29 mouse cellular contexts compared by ENCODE assay signal in genomic region chr7:34936347-34936746, GRCm38 (mm10). TPM values are rescaled to one million over a fixed set of nuclear protein-coding genes. Genes with fewer than 3 reads are reported as not detected.
A peak's percentile ranks its signal among the peaks of the same experiment; 100 is the strongest.
DNase-seq lines count a peak whose midpoint lies in the region; ATAC-seq and TF ChIP-seq lines count a peak whose summit lies in the region.
"Had no signal": no experiment of that assay in that cellular context is flagged by ENCODE, and none has a peak within 500 bp of the region (broad histone marks: within the 10 kb centered on the region; RNA-seq: fewer than 3 reads in every experiment).

No protein-coding gene starts in this region.

- H3K4me2 ChIP-seq in forebrain, postnatal 0 days (ENCODE audit: low read depth), result no peak overlapping the region
- H3K4me2 ChIP-seq in forebrain, embryonic 16.5 days (ENCODE audit: low read length), result no peak overlapping the region
- no peak overlapping the region for H3K4me2 ChIP-seq in kidney, postnatal 0 days (ENCODE audit: low read length)
- H3K4me2 ChIP-seq in lung, postnatal 0 days (replicated peaks; ENCODE audit: low read depth, low read length), result no peak overlapping the region
- H3K4me2 ChIP-seq: embryonic facial prominence, embryonic 15.5 days; forebrain, embryonic 13.5 days; limb, embryonic 15.5 days; midbrain, embryonic 13.5 days had no signal

- no peak overlapping the region for H3K9ac ChIP-seq in forebrain, postnatal 0 days
- no peak overlapping the region for H3K9ac ChIP-seq in forebrain, embryonic 16.5 days (replicated peaks; ENCODE audit: low read depth, low read length)
- H3K9ac ChIP-seq in kidney, postnatal 0 days (ENCODE audit: low read depth, low read length), result no peak overlapping the region
- no peak overlapping the region for H3K9ac ChIP-seq in lung, postnatal 0 days (replicated peaks; ENCODE audit: low read depth)
- H3K9ac ChIP-seq: embryonic facial prominence, embryonic 15.5 days; forebrain, embryonic 13.5 days; limb, embryonic 15.5 days; midbrain, embryonic 13.5 days had no signal

- H3K27me3 ChIP-seq in forebrain, postnatal 0 days (ENCODE audit: insufficient read depth, low read length), result no peaks in the 10 kb centered on the region
- H3K27me3 ChIP-seq in forebrain, embryonic 16.5 days (replicated peaks; ENCODE audit: control insufficient read depth, insufficient read depth, low read length), result no peaks in the 10 kb centered on the region
- H3K27me3 ChIP-seq in kidney, postnatal 0 days (ENCODE audit: insufficient read depth, low read length), result no peaks in the 10 kb centered on the region
- H3K27me3 ChIP-seq in kidney, adult 2 months (replicated peaks; ENCODE audit: control insufficient read depth, insufficient read depth, low read length), result no peaks in the 10 kb centered on the region
- no peaks in the 10 kb centered on the region for H3K27me3 ChIP-seq in lung, postnatal 0 days (replicated peaks; ENCODE audit: insufficient read depth, low read length)
- H3K27me3 ChIP-seq: CH12.LX; embryonic facial prominence, embryonic 15.5 days; forebrain, embryonic 13.5 days; limb, embryonic 15.5 days; midbrain, embryonic 13.5 days; Patski had no signal

- WGBS in forebrain, postnatal 0 days, result 96% methylated on average over 2 of the region's 2 CpGs
- 95% methylated on average over 2 of the region's 2 CpGs for WGBS in forebrain, embryonic 16.5 days
- WGBS in kidney, postnatal 0 days, result 88% methylated on average over 2 of the region's 2 CpGs
- WGBS in kidney, adult 2 months, result 94% methylated on average over 2 of the region's 2 CpGs
- 95% methylated on average over 2 of the region's 2 CpGs for WGBS in lung, postnatal 0 days

- H3K27ac ChIP-seq in forebrain, postnatal 0 days (ENCODE audit: low read depth, low read length), result no peak overlapping the region
- H3K27ac ChIP-seq in forebrain, embryonic 16.5 days (ENCODE audit: low read length), result no peak overlapping the region
- no peak overlapping the region for H3K27ac ChIP-seq in kidney, postnatal 0 days
- H3K27ac ChIP-seq in kidney, adult 2 months (ENCODE audit: insufficient read depth, low read depth, low read length), result no peak overlapping the region
- H3K27ac ChIP-seq in lung, postnatal 0 days (ENCODE audit: low read length), result no peak overlapping the region
- H3K27ac ChIP-seq: embryonic facial prominence, embryonic 10.5 days; embryonic facial prominence, embryonic 15.5 days; forebrain, embryonic 13.5 days; hindbrain, embryonic 10.5 days; limb, embryonic 10.5 days; limb, embryonic 15.5 days; macrophage; midbrain, embryonic 13.5 days had no signal

- DNase-seq in forebrain, postnatal 0 days, result no peak
- no peak for DNase-seq in kidney, postnatal 0 days (ENCODE audit: low spot score)
- DNase-seq in kidney, adult 2 months, result no peak
- no peak for DNase-seq in lung, postnatal 0 days (ENCODE audit: low spot score)
- DNase-seq in lung, postnatal 10 days, result no peak
- DNase-seq in ovary, postnatal 10 days (ENCODE audit: low spot score), result no peak
- no peak for DNase-seq in natural killer cell, adult 2 months (ENCODE audit: low spot score in 2 of 2)
- DNase-seq: adrenal gland, postnatal 36 days; cerebellum, adult 2 months; cerebellum, postnatal 25 days; heart, postnatal 14 days; kidney, postnatal 25 days; right cerebral cortex, postnatal 4 days; thymus, adult 2 months; thymus, postnatal 36 days had no signal

- TF ChIP-seq POLR2A in kidney, adult 2 months (IDR thresholded peaks at IDR 0.05; ENCODE audit: low read depth, low read length), result no peak

- TF ChIP-seq CTCF in forebrain, postnatal 0 days (IDR thresholded peaks at IDR 0.05; ENCODE audit: low read depth), result peak; percentile 32
- peak; percentile 42 for TF ChIP-seq CTCF in kidney, postnatal 0 days (IDR thresholded peaks at IDR 0.05; ENCODE audit: low read depth)
- no peak for TF ChIP-seq CTCF in kidney, adult 2 months (conservative IDR thresholded peaks at IDR 0.05; ENCODE audit: insufficient read depth, insufficient read length, low read depth, low read length)
- TF ChIP-seq CTCF in lung, postnatal 0 days (IDR thresholded peaks at IDR 0.05), result peak; percentile 36

- H3K9me3 ChIP-seq in forebrain, postnatal 0 days (ENCODE audit: low read length), result no peaks in the 10 kb centered on the region
- peaks cover 6% of the 10 kb centered on the region; the same call in 1 of the 2 replicates for H3K9me3 ChIP-seq in forebrain, embryonic 16.5 days (ENCODE audit: control insufficient read depth, low read length)
- no peaks in the 10 kb centered on the region for H3K9me3 ChIP-seq in kidney, postnatal 0 days (replicated peaks; ENCODE audit: low read length)
- no peaks in the 10 kb centered on the region for H3K9me3 ChIP-seq in lung, postnatal 0 days (ENCODE audit: low read length)
- H3K9me3 ChIP-seq: forebrain, embryonic 13.5 days; G1E; limb, embryonic 10.5 days; limb, embryonic 15.5 days had no signal

- peaks cover 10% of the 10 kb centered on the region for H3K4me1 ChIP-seq in forebrain, postnatal 0 days (ENCODE audit: insufficient read depth)
- H3K4me1 ChIP-seq in forebrain, embryonic 16.5 days (replicated peaks; ENCODE audit: control insufficient read depth, insufficient read depth, low read length), result peaks cover 19% of the 10 kb centered on the region
- peaks cover 11% of the 10 kb centered on the region for H3K4me1 ChIP-seq in kidney, postnatal 0 days (replicated peaks; ENCODE audit: insufficient read depth, low read length)
- H3K4me1 ChIP-seq in kidney, adult 2 months (ENCODE audit: control insufficient read depth, insufficient read depth, low read length), result peaks cover 7% of the 10 kb centered on the region
- no peaks in the 10 kb centered on the region for H3K4me1 ChIP-seq in lung, postnatal 0 days (ENCODE audit: insufficient read depth, low read depth, low read length)

- TF ChIP-seq EP300 in lung, postnatal 0 days (IDR thresholded peaks at IDR 0.05), result no peak

- H3K4me3 ChIP-seq in forebrain, postnatal 0 days (ENCODE audit: low read depth, low read length), result no peak overlapping the region
- no peak overlapping the region for H3K4me3 ChIP-seq in forebrain, embryonic 16.5 days (replicated peaks; ENCODE audit: low read length)
- H3K4me3 ChIP-seq in kidney, postnatal 0 days (replicated peaks; ENCODE audit: low read depth, low read length), result no peak overlapping the region
- no peak overlapping the region for H3K4me3 ChIP-seq in kidney, adult 2 months (ENCODE audit: insufficient read depth, low read depth, low read length)
- H3K4me3 ChIP-seq in lung, postnatal 0 days (ENCODE audit: low read depth, low read length), result no peak overlapping the region
- H3K4me3 ChIP-seq: embryonic facial prominence, embryonic 10.5 days; embryonic facial prominence, embryonic 15.5 days; forebrain, embryonic 13.5 days; hindbrain, embryonic 10.5 days; limb, embryonic 10.5 days; limb, embryonic 15.5 days; midbrain, embryonic 13.5 days had no signal

- ATAC-seq in forebrain, postnatal 0 days, result no peak
- ATAC-seq in forebrain, embryonic 16.5 days, result no peak
- no peak for ATAC-seq in kidney, postnatal 0 days (replicated peaks; ENCODE audit: low FRiP score, low read depth)
- no peak for ATAC-seq in lung, postnatal 0 days
- ATAC-seq: forebrain, embryonic 13.5 days; hindbrain, embryonic 16.5 days; intestine, embryonic 16.5 days; midbrain, embryonic 13.5 days; Patski had no signal

- H3K36me3 ChIP-seq in forebrain, postnatal 0 days (ENCODE audit: insufficient read depth), result peaks cover 8% of the 10 kb centered on the region
- peaks cover 12% of the 10 kb centered on the region for H3K36me3 ChIP-seq in forebrain, embryonic 16.5 days (ENCODE audit: control insufficient read depth, insufficient read depth)
- H3K36me3 ChIP-seq in kidney, postnatal 0 days (ENCODE audit: insufficient read depth, low read length), result peaks cover 28% of the 10 kb centered on the region
- 0 out of 2 replicates have a peak, but pooled peaks cover 2% of the 10 kb centered on the region for H3K36me3 ChIP-seq in kidney, adult 2 months (ENCODE audit: control insufficient read depth, insufficient read depth, low read length)
- 0 out of 2 replicates have a peak, but pooled peaks cover 6% of the 10 kb centered on the region for H3K36me3 ChIP-seq in lung, postnatal 0 days (ENCODE audit: insufficient read depth, low read length)

RNA-seq across cellular contexts. Expression of gene Pepd, which starts 24.2 kb away (rescaled TPM):
- 41.2 and 52.3 TPM in 2 replicates for total RNA-seq in forebrain, postnatal 0 days (2014; rRNA removed)
- polyA plus RNA-seq in forebrain, postnatal 0 days (2015; fragmentation: Nextera tagmentation; extraction: Ambion mirVana), result 56.7 and 60.4 TPM in 2 replicates
- polyA plus RNA-seq in forebrain, embryonic 16.5 days (2015; fragmentation: Nextera tagmentation; extraction: Ambion mirVana), result 51.8 and 58.0 TPM in 2 replicates
- 150 and 172 TPM in 2 replicates for polyA plus RNA-seq in kidney, postnatal 0 days (2015; fragmentation: Nextera tagmentation; extraction: Ambion mirVana)
- 299 and 326 TPM in 2 replicates for polyA plus RNA-seq in kidney, adult 2 months (2012; rRNA removed)
- 44.5 and 54.8 TPM in 2 replicates for polyA plus RNA-seq in lung, postnatal 0 days (2015; fragmentation: Nextera tagmentation; extraction: Ambion mirVana)
